Mouse (Mus musculus): Measurements from ENCODE around the gene Ccl27a. TPM values are rescaled to one million over a fixed set of nuclear protein-coding genes. Genes with fewer than 3 reads are reported as not detected.
A peak's percentile ranks its signal among the peaks of the same experiment; 100 is the strongest.
"Not testable (repeated sequence)": the region's sequence is repeated elsewhere in the genome, so short reads cannot be mapped to it uniquely, and the experiment has no call there.

Ccl27a gene
- polyA plus RNA-seq, 1 experiment from 2014 or later = 69.6 TPM

GRCm38 (mm10) chr4:41767301-41767700 lies 6.7 kb downstream of the Ccl27a start:
- DNase-seq (ENCODE audit: low spot score); H3K27ac ChIP-seq (ENCODE audit: low read depth, low read length); H3K9me3 ChIP-seq (ENCODE audit: control insufficient read depth, low read length); H3K27me3 ChIP-seq (ENCODE audit: control insufficient read depth, insufficient read depth, low read length); H3K4me2 ChIP-seq (ENCODE audit: low read depth); H3K9ac ChIP-seq (ENCODE audit: low read length); H3K36me3 ChIP-seq (ENCODE audit: control insufficient read depth, insufficient read depth, low read length); ATAC-seq (ENCODE audit: insufficient read depth, low FRiP score, low TSS enrichment); H3K4me1 ChIP-seq (ENCODE audit: control insufficient read depth, insufficient read depth, low read length); H3K4me3 ChIP-seq (ENCODE audit: low read depth, low read length): not testable (repeated sequence)
- WGBS = 82% methylated on average over 10 of the region's 10 CpGs

GRCm38 (mm10) chr4:41763176-41763575 lies 10.9 kb downstream of the Ccl27a start:
- not testable (repeated sequence) for H3K9ac ChIP-seq (ENCODE audit: low read length); H3K4me3 ChIP-seq (ENCODE audit: low read depth, low read length); DNase-seq (ENCODE audit: low spot score); H3K36me3 ChIP-seq (ENCODE audit: control insufficient read depth, insufficient read depth, low read length); H3K9me3 ChIP-seq (ENCODE audit: control insufficient read depth, low read length); H3K27ac ChIP-seq (ENCODE audit: low read depth, low read length); H3K4me2 ChIP-seq (ENCODE audit: low read depth); H3K27me3 ChIP-seq (ENCODE audit: control insufficient read depth, insufficient read depth, low read length); ATAC-seq (ENCODE audit: insufficient read depth, low FRiP score, low TSS enrichment)
- 82% methylated on average over 3 of the region's 6 CpGs for WGBS
- peaks cover 16% of the 10 kb centered on the region for H3K4me1 ChIP-seq (ENCODE audit: control insufficient read depth, insufficient read depth, low read length)

- Histone ChIP-seq H3K4me2 (ENCODE audit: low read depth) (peak overlapping the region; percentile 53), H3K9ac (ENCODE audit: low read length) (peak overlapping the region; percentile 35; the same call in 1 of the 2 replicates), H3K4me1 (ENCODE audit: control insufficient read depth, insufficient read depth, low read length) (peaks cover 16% of the 10 kb centered on the region)
- H3K27me3 ChIP-seq (ENCODE audit: control insufficient read depth, insufficient read depth, low read length); H3K4me3 ChIP-seq (ENCODE audit: low read depth, low read length); H3K9me3 ChIP-seq (ENCODE audit: control insufficient read depth, low read length); H3K36me3 ChIP-seq (ENCODE audit: control insufficient read depth, insufficient read depth, low read length); H3K27ac ChIP-seq (ENCODE audit: low read depth, low read length); DNase-seq (ENCODE audit: low spot score); ATAC-seq (ENCODE audit: insufficient read depth, low FRiP score, low TSS enrichment): not testable (repeated sequence)
- 48% methylated on average over 8 of the region's 8 CpGs for WGBS
These were observed 11.3 kb downstream of the Ccl27a start for GRCm38 (mm10) chr4:41762688-41763114.

GRCm38 (mm10) chr4:41762099-41762687 lies 11.9 kb downstream of the Ccl27a start:
- no peak for ATAC-seq (ENCODE audit: insufficient read depth, low FRiP score, low TSS enrichment)
- H3K9me3 ChIP-seq (ENCODE audit: control insufficient read depth, low read length) = no peaks in the 10 kb centered on the region
- no peak overlapping the region for H3K27ac ChIP-seq (ENCODE audit: low read depth, low read length)
- no peaks in the 10 kb centered on the region for H3K27me3 ChIP-seq (ENCODE audit: control insufficient read depth, insufficient read depth, low read length)
- WGBS = 37% methylated on average over 8 of the region's 8 CpGs
- DNase-seq (ENCODE audit: low spot score) = peak; percentile 61
- peaks cover 16% of the 10 kb centered on the region for H3K4me1 ChIP-seq (ENCODE audit: control insufficient read depth, insufficient read depth, low read length)
- H3K4me2 ChIP-seq (ENCODE audit: low read depth) = peak overlapping the region; percentile 53
- peak overlapping the region; percentile 35 for H3K9ac ChIP-seq (ENCODE audit: low read length)
- no peaks in the 10 kb centered on the region; the same call in 1 of the 2 replicates for H3K36me3 ChIP-seq (ENCODE audit: control insufficient read depth, insufficient read depth, low read length)
- no peak overlapping the region for H3K4me3 ChIP-seq (ENCODE audit: low read depth, low read length)

- 0 out of 2 replicates have a peak overlapping the region, but pooled peaks have one; percentile 40 for H3K4me3 ChIP-seq (ENCODE audit: low read depth, low read length)
- no peak overlapping the region for H3K9ac ChIP-seq (ENCODE audit: low read length)
- no peak overlapping the region for H3K27ac ChIP-seq (ENCODE audit: low read depth, low read length)
These were observed 12.4 kb downstream of the Ccl27a start for GRCm38 (mm10) chr4:41761680-41762079.

GRCm38 (mm10) chr4:41760911-41761310 lies 13.1 kb downstream of the Ccl27a start:
- H3K4me2 ChIP-seq (ENCODE audit: low read depth) = peak overlapping the region; percentile 53
- DNase-seq (ENCODE audit: low spot score) (no peak), ATAC-seq (ENCODE audit: insufficient read depth, low FRiP score, low TSS enrichment) (no peak; the same call in 1 of the 2 replicates)
- peak overlapping the region; percentile 40 for H3K4me3 ChIP-seq (ENCODE audit: low read depth, low read length)
- H3K4me1 ChIP-seq (ENCODE audit: control insufficient read depth, insufficient read depth, low read length) = peaks cover 16% of the 10 kb centered on the region
- no peaks in the 10 kb centered on the region; the same call in 1 of the 2 replicates for H3K36me3 ChIP-seq (ENCODE audit: control insufficient read depth, insufficient read depth, low read length)
- H3K27me3 ChIP-seq (ENCODE audit: control insufficient read depth, insufficient read depth, low read length) = no peaks in the 10 kb centered on the region
- H3K27ac ChIP-seq (ENCODE audit: low read depth, low read length) = peak overlapping the region; percentile 27
- H3K9me3 ChIP-seq (ENCODE audit: control insufficient read depth, low read length) = no peaks in the 10 kb centered on the region
- 78% methylated on average over 4 of the region's 4 CpGs for WGBS
- H3K9ac ChIP-seq (ENCODE audit: low read length) = peak overlapping the region; percentile 45; the same call in 1 of the 2 replicates

More at GRCm38 (mm10) chr4:41761680-41762079, 12.4 kb downstream of the Ccl27a start:
- H3K4me2 ChIP-seq (ENCODE audit: low read depth) = peak overlapping the region; percentile 53
- no peaks in the 10 kb centered on the region; the same call in 1 of the 2 replicates for H3K36me3 ChIP-seq (ENCODE audit: control insufficient read depth, insufficient read depth, low read length)
- peaks cover 16% of the 10 kb centered on the region for H3K4me1 ChIP-seq (ENCODE audit: control insufficient read depth, insufficient read depth, low read length)
- H3K27me3 ChIP-seq (ENCODE audit: control insufficient read depth, insufficient read depth, low read length) = no peaks in the 10 kb centered on the region
- DNase-seq (ENCODE audit: low spot score) (no peak), ATAC-seq (ENCODE audit: insufficient read depth, low FRiP score, low TSS enrichment) (no peak)
- no peaks in the 10 kb centered on the region for H3K9me3 ChIP-seq (ENCODE audit: control insufficient read depth, low read length)

- no peaks in the 10 kb centered on the region for H3K27me3 ChIP-seq (ENCODE audit: control insufficient read depth, insufficient read depth, low read length)
- under 1% methylated on average over 15 of the region's 15 CpGs for WGBS
- peak overlapping the region; percentile 40 for H3K4me3 ChIP-seq (ENCODE audit: low read depth, low read length)
- DNase-seq (ENCODE audit: low spot score) = peak; percentile 86
- peaks cover 16% of the 10 kb centered on the region for H3K4me1 ChIP-seq (ENCODE audit: control insufficient read depth, insufficient read depth, low read length)
- H3K4me2 ChIP-seq (ENCODE audit: low read depth) = peak overlapping the region; percentile 53
- peak; percentile 89 for ATAC-seq (ENCODE audit: insufficient read depth, low FRiP score, low TSS enrichment)
- H3K9ac ChIP-seq (ENCODE audit: low read length) = peak overlapping the region; percentile 45
- peak overlapping the region; percentile 27; the same call in 1 of the 2 replicates for H3K27ac ChIP-seq (ENCODE audit: low read depth, low read length)
- no peaks in the 10 kb centered on the region; the same call in 1 of the 2 replicates for H3K36me3 ChIP-seq (ENCODE audit: control insufficient read depth, insufficient read depth, low read length)
- H3K9me3 ChIP-seq (ENCODE audit: control insufficient read depth, low read length) = no peaks in the 10 kb centered on the region
These were observed 13.7 kb downstream of the Ccl27a start for GRCm38 (mm10) chr4:41760288-41760721.

GRCm38 (mm10) chr4:41759656-41760287 lies 14.3 kb downstream of the Ccl27a start:
- no peak for ATAC-seq (ENCODE audit: insufficient read depth, low FRiP score, low TSS enrichment)
- WGBS = 41% methylated on average over 6 of the region's 6 CpGs
- Histone ChIP-seq H3K27me3 (ENCODE audit: control insufficient read depth, insufficient read depth, low read length) (no peaks in the 10 kb centered on the region), H3K9me3 (ENCODE audit: control insufficient read depth, low read length) (no peaks in the 10 kb centered on the region), H3K36me3 (ENCODE audit: control insufficient read depth, insufficient read depth, low read length) (no peaks in the 10 kb centered on the region; the same call in 1 of the 2 replicates), H3K27ac (ENCODE audit: low read depth, low read length) (no peak overlapping the region), H3K4me3 (ENCODE audit: low read depth, low read length) (peak overlapping the region; percentile 40), H3K4me2 (ENCODE audit: low read depth) (peak overlapping the region; percentile 53), H3K4me1 (ENCODE audit: control insufficient read depth, insufficient read depth, low read length) (peaks cover 16% of the 10 kb centered on the region), H3K9ac (ENCODE audit: low read length) (peak overlapping the region; percentile 30)
- DNase-seq (ENCODE audit: low spot score) = no peak

Measured in neural tube, embryonic 11.5 days (tissue).